Mouse (Mus musculus) C2C12 (cell line): Measurements from ENCODE around the gene Olfr1417.

Experiments used
- CEBPB ChIP-seq: IDR thresholded peaks from one replicate; pipeline ENCODE4 v1.6.1; 2011; ENCODE audit warnings: low read depth, mild to moderate bottlenecking, control low read depth, moderate library complexity
- CTCF ChIP-seq: IDR thresholded peaks from one replicate; pipeline ENCODE4 v1.5.1; 2011; ENCODE audit not compliant: control insufficient read depth, insufficient read depth, insufficient read length
- MAX ChIP-seq: IDR thresholded peaks from one replicate; pipeline ENCODE4 v1.6.1; 2011; ENCODE audit warnings: mild to moderate bottlenecking, control low read depth
- MYOD1 ChIP-seq: IDR thresholded peaks from one replicate; pipeline ENCODE4 v1.6.1; 2011; ENCODE audit warnings: low read depth; ENCODE audit not compliant: control insufficient read depth, insufficient read length

DNA sequence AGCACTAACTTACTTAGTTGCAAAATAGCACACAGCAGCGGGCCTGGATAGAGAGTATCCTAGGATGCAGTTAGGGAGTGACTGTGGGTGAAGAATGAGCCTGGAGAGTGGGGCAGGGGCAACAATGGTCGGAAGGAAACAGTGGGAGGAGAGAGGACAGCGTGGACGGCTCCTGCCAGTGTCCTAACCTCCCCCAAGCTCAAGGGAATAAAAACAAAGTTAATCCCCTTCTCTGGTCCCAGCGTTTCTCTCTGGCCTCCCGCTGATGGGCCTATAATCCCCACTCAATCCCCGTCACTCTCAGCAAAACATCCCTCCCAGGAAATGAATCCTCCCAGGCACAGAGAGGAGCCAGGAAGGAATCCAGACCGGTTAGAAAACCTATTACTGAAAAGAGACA lies 25.4 kb downstream of the Olfr1417 start:
- no peak for TF ChIP-seq CTCF
- no peak for TF ChIP-seq MYOD1
- no peak for TF ChIP-seq MAX
- no peak for TF ChIP-seq CEBPB
